Mouse (Mus musculus): Measurements from ENCODE around the gene Ccdc57.
"Not testable (repeated sequence)": the region's sequence is repeated elsewhere in the genome, so short reads cannot be mapped to it uniquely, and the experiment has no call there.

Ccdc57 gene

GRCm38 (mm10) chr11:120902487-120903142 lies 30.1 kb downstream of the Ccdc57 start:
- DNase-seq: no peak

GRCm38 (mm10) chr11:120901729-120902486 lies 30.8 kb downstream of the Ccdc57 start:
- DNase-seq: no peak

GRCm38 (mm10) chr11:120900276-120901244 lies 32.1 kb downstream of the Ccdc57 start:
- no peak for DNase-seq

- no peak for DNase-seq
Measured at GRCm38 (mm10) chr11:120898114-120898548, 34.5 kb downstream of the Ccdc57 start.

GRCm38 (mm10) chr11:120895441-120895840 lies 37.2 kb downstream of the Ccdc57 start:
- DNase-seq: no peak

- DNase-seq: no peak
Measured at GRCm38 (mm10) chr11:120894397-120894796, 38.3 kb downstream of the Ccdc57 start.

GRCm38 (mm10) chr11:120889216-120889615 lies 43.5 kb downstream of the Ccdc57 start:
- DNase-seq: no peak

GRCm38 (mm10) chr11:120888718-120889117 lies 44.0 kb downstream of the Ccdc57 start:
- no peak for DNase-seq

GRCm38 (mm10) chr11:120887502-120887901 lies 45.2 kb downstream of the Ccdc57 start:
- DNase-seq: no peak

GRCm38 (mm10) chr11:120886462-120886861 lies 46.2 kb downstream of the Ccdc57 start:
- no peak for DNase-seq

- DNase-seq: no peak
Measured at GRCm38 (mm10) chr11:120883601-120884000, 49.1 kb downstream of the Ccdc57 start.

- DNase-seq: no peak
Measured at GRCm38 (mm10) chr11:120882931-120883330, 49.7 kb downstream of the Ccdc57 start.

GRCm38 (mm10) chr11:120873206-120873605 lies 59.5 kb downstream of the Ccdc57 start:
- peak; percentile 40 for DNase-seq

- no peak for DNase-seq
Measured at GRCm38 (mm10) chr11:120871521-120871920, 61.2 kb downstream of the Ccdc57 start.

GRCm38 (mm10) chr11:120865816-120866215 lies 66.9 kb downstream of the Ccdc57 start:
- no peak for DNase-seq

GRCm38 (mm10) chr11:120862819-120863218 lies 69.9 kb downstream of the Ccdc57 start:
- DNase-seq: no peak

- not testable (repeated sequence) for DNase-seq
Measured at GRCm38 (mm10) chr11:120855938-120856337, 76.7 kb downstream of the Ccdc57 start.

- DNase-seq: no peak
Measured at GRCm38 (mm10) chr11:120853788-120854187, 78.9 kb downstream of the Ccdc57 start.

- no peak for DNase-seq
Measured at GRCm38 (mm10) chr11:120853158-120853557, 79.5 kb downstream of the Ccdc57 start.

GRCm38 (mm10) chr11:120852083-120852935 lies 80.4 kb downstream of the Ccdc57 start:
- no peak for DNase-seq

GRCm38 (mm10) chr11:120851582-120851981 lies 81.1 kb downstream of the Ccdc57 start:
- no peak for DNase-seq

- no peak for DNase-seq
Measured at GRCm38 (mm10) chr11:120851132-120851531, 81.5 kb downstream of the Ccdc57 start.
